Comparison of ENCODE assay signal across 8 mouse cellular contexts in genomic region chr19:4192251-4192985, GRCm38 (mm10). TPM values are rescaled to one million over a fixed set of nuclear protein-coding genes. Genes with fewer than 3 reads are reported as not detected.
DNase-seq lines count a peak whose midpoint lies in the region; ATAC-seq lines count a peak whose summit lies in the region.

No protein-coding gene starts in this region.

- no peaks in the 10 kb centered on the region for H3K27me3 ChIP-seq in lung, embryonic 15.5 days
- H3K27me3 ChIP-seq in hindbrain, embryonic 12.5 days, result 0 out of 2 replicates have a peak, but pooled peaks cover 4% of the 10 kb centered on the region
- no peaks in the 10 kb centered on the region for H3K27me3 ChIP-seq in midbrain, embryonic 14.5 days (ENCODE audit: control insufficient read depth, insufficient read depth, low read length)

- no peaks in the 10 kb centered on the region for H3K9me3 ChIP-seq in lung, embryonic 15.5 days
- no peaks in the 10 kb centered on the region for H3K9me3 ChIP-seq in hindbrain, embryonic 12.5 days (replicated peaks)
- H3K9me3 ChIP-seq in midbrain, embryonic 14.5 days (ENCODE audit: control insufficient read depth, low read length), result no peaks in the 10 kb centered on the region

- peak overlapping the region; percentile 78 for H3K4me2 ChIP-seq in lung, embryonic 15.5 days
- peak overlapping the region; percentile 83 for H3K4me2 ChIP-seq in hindbrain, embryonic 12.5 days (replicated peaks)
- peak overlapping the region; percentile 86 for H3K4me2 ChIP-seq in midbrain, embryonic 14.5 days (ENCODE audit: low read length)

- DNase-seq in lung, postnatal 36 days, result no peak
- peak; percentile 22 for DNase-seq in c-Kit-positive CD71-positive TER-119-positive erythroid progenitor cells, embryonic 14.5 days (ENCODE audit: low spot score)
- peak; percentile 65 for DNase-seq in midbrain, embryonic 14.5 days
- DNase-seq in thymus, postnatal 14 days, result no peak
- no peak for DNase-seq in adrenal gland, adult 2 months
- no peak for DNase-seq in spleen, postnatal 14 days (ENCODE audit: low spot score in 2 of 2)

- H3K36me3 ChIP-seq in lung, embryonic 15.5 days, result peaks cover 44% of the 10 kb centered on the region
- H3K36me3 ChIP-seq in hindbrain, embryonic 12.5 days, result peaks cover 41% of the 10 kb centered on the region
- H3K36me3 ChIP-seq in midbrain, embryonic 14.5 days (ENCODE audit: control insufficient read depth, insufficient read depth, low read length), result peaks cover 44% of the 10 kb centered on the region

- peaks cover 31% of the 10 kb centered on the region for H3K4me1 ChIP-seq in lung, embryonic 15.5 days
- peaks cover 29% of the 10 kb centered on the region for H3K4me1 ChIP-seq in hindbrain, embryonic 12.5 days
- H3K4me1 ChIP-seq in midbrain, embryonic 14.5 days (ENCODE audit: control insufficient read depth, insufficient read depth, low read length), result peaks cover 11% of the 10 kb centered on the region

- peak overlapping the region; percentile 90 for H3K4me3 ChIP-seq in lung, embryonic 15.5 days
- H3K4me3 ChIP-seq in hindbrain, embryonic 12.5 days, result peak overlapping the region; percentile 91
- H3K4me3 ChIP-seq in midbrain, embryonic 14.5 days (replicated peaks; ENCODE audit: low read depth, low read length), result peak overlapping the region; percentile 91

- peak overlapping the region; percentile 95 for H3K27ac ChIP-seq in lung, embryonic 15.5 days
- H3K27ac ChIP-seq in hindbrain, embryonic 12.5 days, result peak overlapping the region; percentile 94
- H3K27ac ChIP-seq in midbrain, embryonic 14.5 days (replicated peaks; ENCODE audit: low read depth, low read length), result peak overlapping the region; percentile 89

- H3K9ac ChIP-seq in lung, embryonic 15.5 days, result peak overlapping the region; percentile 99
- H3K9ac ChIP-seq in hindbrain, embryonic 12.5 days, result peak overlapping the region; percentile 99
- peak overlapping the region; percentile 94 for H3K9ac ChIP-seq in midbrain, embryonic 14.5 days (replicated peaks; ENCODE audit: low read length)

- under 1% methylated on average over 52 of the region's 52 CpGs for WGBS in lung, embryonic 15.5 days
- WGBS in hindbrain, embryonic 12.5 days, result under 1% methylated on average over 45 of the region's 52 CpGs
- WGBS in midbrain, embryonic 14.5 days, result under 1% methylated on average over 50 of the region's 52 CpGs

- ATAC-seq in lung, embryonic 15.5 days (ENCODE audit: borderline replicate concordance, extremely low read depth, low FRiP score, low TSS enrichment), result peak; percentile 48
- ATAC-seq in hindbrain, embryonic 12.5 days (ENCODE audit: low FRiP score), result peak; percentile 67
- peak; percentile 51 for ATAC-seq in midbrain, embryonic 14.5 days (ENCODE audit: low FRiP score, low TSS enrichment)

RNA-seq across cellular contexts. Expression of gene Ppp1ca, which starts 0.6 kb away (rescaled TPM):
- polyA plus RNA-seq in lung, embryonic 15.5 days (2015; fragmentation: Nextera tagmentation; extraction: Ambion mirVana), result 974 TPM in 2 replicates
- 662 and 684 TPM in 2 replicates for polyA plus RNA-seq in hindbrain, embryonic 12.5 days (2016; fragmentation: Nextera tagmentation; extraction: Ambion mirVana)
- polyA plus RNA-seq in midbrain, embryonic 14.5 days (2014; fragmentation: Nextera tagmentation; extraction: Ambion mirVana), result 591 and 597 TPM in 2 replicates
- total RNA-seq in adrenal gland, adult 2 months (2021), result 100 to 1,000 TPM; 342 to 392 TPM
- polyA plus RNA-seq in adrenal gland, adult 2 months (2012; rRNA removed), result 443 and 514 TPM in 2 replicates

RNA-seq across cellular contexts. Expression of gene Tbc1d10c, which starts 1.3 kb away (rescaled TPM):
- polyA plus RNA-seq in lung, embryonic 15.5 days (2015; fragmentation: Nextera tagmentation; extraction: Ambion mirVana), result 2.5 and 6.7 TPM in 2 replicates
- polyA plus RNA-seq in hindbrain, embryonic 12.5 days (2016; fragmentation: Nextera tagmentation; extraction: Ambion mirVana), result 0.58 and 1.0 TPM in 2 replicates
- 0.54 and 0.94 TPM in 2 replicates for polyA plus RNA-seq in midbrain, embryonic 14.5 days (2014; fragmentation: Nextera tagmentation; extraction: Ambion mirVana)
- total RNA-seq in adrenal gland, adult 2 months (2021), result under 1 TPM in 1 of 2 experiments, not detected in 1; 0.97 TPM
- polyA plus RNA-seq in adrenal gland, adult 2 months (2012; rRNA removed), result 2.1 and 4.8 TPM in 2 replicates

RNA-seq across cellular contexts. Expression of gene Rad9a, which starts 9.0 kb away (rescaled TPM):
- 32.5 and 34.7 TPM in 2 replicates for polyA plus RNA-seq in lung, embryonic 15.5 days (2015; fragmentation: Nextera tagmentation; extraction: Ambion mirVana)
- 30.5 and 31.2 TPM in 2 replicates for polyA plus RNA-seq in hindbrain, embryonic 12.5 days (2016; fragmentation: Nextera tagmentation; extraction: Ambion mirVana)
- 20.3 and 22.7 TPM in 2 replicates for polyA plus RNA-seq in midbrain, embryonic 14.5 days (2014; fragmentation: Nextera tagmentation; extraction: Ambion mirVana)
- 10 to 100 TPM in 1 of 2 experiments, 1 to 10 TPM in 1; 6.9 to 12.3 TPM for total RNA-seq in adrenal gland, adult 2 months (2021)
- polyA plus RNA-seq in adrenal gland, adult 2 months (2012; rRNA removed), result 16.4 and 17.2 TPM in 2 replicates

RNA-seq across cellular contexts. Expression of gene Carns1, which starts 17.1 kb away (rescaled TPM):
- polyA plus RNA-seq in lung, embryonic 15.5 days (2015; fragmentation: Nextera tagmentation; extraction: Ambion mirVana), result 2.4 and 2.8 TPM in 2 replicates
- polyA plus RNA-seq in hindbrain, embryonic 12.5 days (2016; fragmentation: Nextera tagmentation; extraction: Ambion mirVana), result 4.7 and 5.0 TPM in 2 replicates
- polyA plus RNA-seq in midbrain, embryonic 14.5 days (2014; fragmentation: Nextera tagmentation; extraction: Ambion mirVana), result 3.9 and 6.0 TPM in 2 replicates
- total RNA-seq in adrenal gland, adult 2 months (2021), result 1 to 10 TPM; 2.9 to 5.8 TPM
- 3.8 and 5.1 TPM in 2 replicates for polyA plus RNA-seq in adrenal gland, adult 2 months (2012; rRNA removed)

RNA-seq across cellular contexts. Expression of gene Clcf1, which starts 21.6 kb away (rescaled TPM):
- 4.7 and 5.5 TPM in 2 replicates for polyA plus RNA-seq in lung, embryonic 15.5 days (2015; fragmentation: Nextera tagmentation; extraction: Ambion mirVana)
- 2.1 and 2.8 TPM in 2 replicates for polyA plus RNA-seq in hindbrain, embryonic 12.5 days (2016; fragmentation: Nextera tagmentation; extraction: Ambion mirVana)
- 0.08 and 0.46 TPM in 2 replicates for polyA plus RNA-seq in midbrain, embryonic 14.5 days (2014; fragmentation: Nextera tagmentation; extraction: Ambion mirVana)
- total RNA-seq in adrenal gland, adult 2 months (2021), result 1 to 10 TPM; 5.5 to 9.0 TPM
- 16.3 and 19.3 TPM in 2 replicates for polyA plus RNA-seq in adrenal gland, adult 2 months (2012; rRNA removed)

Comparison
In these comparisons a context has a peak if more than half of its experiments do, and no peak if none do; other contexts are left out.
1. DNase-seq: peak in c-Kit-positive CD71-positive TER-119-positive erythroid progenitor cells, embryonic 14.5 days (single experiment) and midbrain, embryonic 14.5 days (single experiment); none in lung, postnatal 36 days (single experiment), thymus, postnatal 14 days (single experiment), adrenal gland, adult 2 months (single experiment) and spleen, postnatal 14 days (0 of 2).
2. Peak in every context shown above with its lines, with median percentiles within 50 percentile points of each other: ATAC-seq, H3K27ac ChIP-seq, H3K4me2 ChIP-seq, H3K4me3 ChIP-seq and H3K9ac ChIP-seq.